Mouse (Mus musculus) ovary, adult 10 weeks (tissue): Measurements from ENCODE around the gene Pglyrp2. TPM values are rescaled to one million over a fixed set of nuclear protein-coding genes. Genes with fewer than 3 reads are reported as not detected.

Experiments used
- polyA plus RNA-seq: library from polyadenylated mRNA; stranded (reverse); fragments of 350-450 nt; fragmentation: Illumina TruSeq; extraction: RNeasy Lipid Tissue Mini Kit (QIAGEN cat#74804); gene quantifications from one replicate; pipeline ENCODE4 v1.2.3, GENCODE M21; 2014

Pglyrp2 gene
- not detected for polyA plus RNA-seq

GRCm38 (mm10) chr17:32424034-32424433 is at the start of gene Pglyrp2:
TSS of gene Pglyrp2 (minus strand) at chr17:32424167.

GRCm38 (mm10) chr17:32452482-32452881 is 28.5 kb upstream of the Pglyrp2 start, which contains the start of gene Cyp4f39:
TSS of gene Cyp4f39 (plus strand) at chr17:32452723.

GRCm38 (mm10) chr17:32403417-32403816 is 20.6 kb downstream of the Pglyrp2 start, which contains the start of gene Rasal3:
TSS of gene Rasal3 (minus strand) at chr17:32403583.

GRCm38 (mm10) chr17:32389101-32389659 is 34.8 kb downstream of the Pglyrp2 start, which contains the start of gene Wiz:
TSS of gene Wiz (minus strand) at chr17:32389439.

Other genes starting within 250 kb of the Pglyrp2 start
- gene Ephx3, start 234.6 kb downstream of the Pglyrp2 start, polyA plus RNA-seq: 0.37 TPM
- 46.2 TPM for gene Brd4, start 139.4 kb downstream of the Pglyrp2 start, polyA plus RNA-seq
- 99.0 TPM for gene Akap8, start 102.9 kb downstream of the Pglyrp2 start, polyA plus RNA-seq
- gene Akap8l, start 73.6 kb downstream of the Pglyrp2 start, polyA plus RNA-seq: 15.4 TPM
- gene Wiz, start 34.7 kb downstream of the Pglyrp2 start, polyA plus RNA-seq: 4.0 TPM
- gene Rasal3, start 20.6 kb downstream of the Pglyrp2 start, polyA plus RNA-seq: not detected
- 0.43 TPM for gene Cyp4f39, start 28.6 kb upstream of the Pglyrp2 start, polyA plus RNA-seq
- 1.4 TPM for gene Cyp4f17, start 81.9 kb upstream of the Pglyrp2 start, polyA plus RNA-seq
- gene Cyp4f16, start 112.4 kb upstream of the Pglyrp2 start, polyA plus RNA-seq: 3.8 TPM
- not detected for gene Cyp4f37, start 197.1 kb upstream of the Pglyrp2 start, polyA plus RNA-seq
- not detected for gene Cyp4f40, start 234.7 kb upstream of the Pglyrp2 start, polyA plus RNA-seq